21 mouse cellular contexts compared by ENCODE assay signal in the genomic region with DNA sequence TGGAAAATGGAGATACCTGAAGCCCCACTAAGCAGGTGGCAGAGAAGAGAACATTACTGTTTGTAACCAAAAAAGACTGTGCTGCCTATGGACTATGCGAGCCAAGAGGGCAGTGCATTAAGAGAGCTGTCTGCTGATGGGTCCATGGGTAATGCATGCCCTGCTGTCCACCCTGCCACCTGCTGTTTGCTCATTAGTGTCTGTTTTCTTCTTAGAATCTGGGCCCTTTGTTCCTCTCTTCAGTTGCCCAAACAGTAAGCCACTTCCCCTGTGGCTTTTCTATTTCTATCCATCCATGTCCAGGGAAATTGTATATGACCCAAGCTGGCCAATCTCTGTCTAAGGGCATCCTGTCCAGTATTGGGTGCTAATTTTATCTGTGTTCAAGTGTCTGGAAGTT.
DNase-seq lines count a peak whose midpoint lies in the region; ATAC-seq and TF ChIP-seq lines count a peak whose summit lies in the region.
"Had no signal": no experiment of that assay in that cellular context is flagged by ENCODE, and none has a peak within 500 bp of the region (broad histone marks: within the 10 kb centered on the region; RNA-seq: fewer than 3 reads in every experiment).

No protein-coding gene starts in this region.

- H3K27me3 ChIP-seq in hindbrain, postnatal 0 days (ENCODE audit: insufficient read depth, low read length), result no peaks in the 10 kb centered on the region
- H3K27me3 ChIP-seq in hindbrain, embryonic 12.5 days, result no peaks in the 10 kb centered on the region
- no peaks in the 10 kb centered on the region for H3K27me3 ChIP-seq in neural tube, embryonic 15.5 days (replicated peaks)
- H3K27me3 ChIP-seq: embryonic facial prominence, embryonic 12.5 days; embryonic facial prominence, embryonic 15.5 days; heart, embryonic 13.5 days; hindbrain, embryonic 15.5 days had no signal

- H3K9me3 ChIP-seq in hindbrain, postnatal 0 days (ENCODE audit: low read length), result no peaks in the 10 kb centered on the region
- no peaks in the 10 kb centered on the region for H3K9me3 ChIP-seq in hindbrain, embryonic 12.5 days (replicated peaks)
- H3K9me3 ChIP-seq in neural tube, embryonic 15.5 days (replicated peaks), result no peaks in the 10 kb centered on the region
- H3K9me3 ChIP-seq: embryonic facial prominence, embryonic 12.5 days; embryonic facial prominence, embryonic 15.5 days; heart, embryonic 13.5 days; hindbrain, embryonic 15.5 days had no signal

- no peaks in the 10 kb centered on the region for H3K36me3 ChIP-seq in hindbrain, postnatal 0 days (ENCODE audit: insufficient read depth, low read length)
- no peaks in the 10 kb centered on the region for H3K36me3 ChIP-seq in hindbrain, embryonic 12.5 days
- no peaks in the 10 kb centered on the region for H3K36me3 ChIP-seq in neural tube, embryonic 15.5 days
- H3K36me3 ChIP-seq: embryonic facial prominence, embryonic 12.5 days; embryonic facial prominence, embryonic 15.5 days; heart, embryonic 13.5 days; hindbrain, embryonic 15.5 days had no signal

- 61% methylated on average over 1 of the region's 1 CpGs for WGBS in hindbrain, postnatal 0 days
- WGBS in hindbrain, embryonic 12.5 days, result 58% methylated on average over 1 of the region's 1 CpGs
- 64% methylated on average over 1 of the region's 1 CpGs for WGBS in neural tube, embryonic 15.5 days

- DNase-seq in hindbrain, postnatal 0 days (ENCODE audit: low spot score), result peak; percentile 41
- peak; percentile 9 for DNase-seq in neural tube, embryonic 10.5 days (ENCODE audit: extremely low spot score, low spot score)
- peak; percentile 72 for DNase-seq in retina, postnatal 1 day
- DNase-seq in liver, result no peak
- DNase-seq: adrenal gland, postnatal 25 days; cerebellum, adult 9-10 months; forebrain, postnatal 0 days; gastrocnemius, adult 2 months; gastrocnemius, postnatal 14 days; heart, adult 18-20 months; heart, postnatal 14 days; heart, postnatal 4 days had no signal

- ATAC-seq in hindbrain, postnatal 0 days, result no peak
- no peak for ATAC-seq in hindbrain, embryonic 12.5 days (ENCODE audit: low FRiP score)
- no peak for ATAC-seq in neural tube, embryonic 15.5 days (ENCODE audit: low FRiP score)
- ATAC-seq: activated CD4-positive, CD25-positive, alpha-beta regulatory T cell, adult 4 months; CD4-positive, CD25-positive, alpha-beta regulatory T cell, adult 4 months; forebrain, embryonic 14.5 days; forebrain, postnatal 0 days had no signal

- no peaks in the 10 kb centered on the region for H3K4me1 ChIP-seq in hindbrain, postnatal 0 days (ENCODE audit: insufficient read depth, low read length)
- H3K4me1 ChIP-seq in hindbrain, embryonic 12.5 days, result no peaks in the 10 kb centered on the region
- H3K4me1 ChIP-seq in neural tube, embryonic 15.5 days, result no peaks in the 10 kb centered on the region
- H3K4me1 ChIP-seq: embryonic facial prominence, embryonic 12.5 days; embryonic facial prominence, embryonic 15.5 days; heart, embryonic 13.5 days; hindbrain, embryonic 15.5 days had no signal

- no peak for TF ChIP-seq CTCF in hindbrain, postnatal 0 days (IDR thresholded peaks at IDR 0.05; ENCODE audit: low read depth)

- H3K9ac ChIP-seq in hindbrain, postnatal 0 days (replicated peaks; ENCODE audit: low read length), result no peak overlapping the region
- no peak overlapping the region for H3K9ac ChIP-seq in hindbrain, embryonic 12.5 days
- H3K9ac ChIP-seq in neural tube, embryonic 15.5 days (replicated peaks), result no peak overlapping the region
- H3K9ac ChIP-seq: embryonic facial prominence, embryonic 12.5 days; embryonic facial prominence, embryonic 15.5 days; forebrain, postnatal 0 days; heart, embryonic 13.5 days; hindbrain, embryonic 15.5 days had no signal

- H3K4me3 ChIP-seq in hindbrain, postnatal 0 days (ENCODE audit: low read length), result no peak overlapping the region
- no peak overlapping the region for H3K4me3 ChIP-seq in hindbrain, embryonic 12.5 days
- H3K4me3 ChIP-seq in neural tube, embryonic 15.5 days (replicated peaks), result no peak overlapping the region
- H3K4me3 ChIP-seq: embryonic facial prominence, embryonic 12.5 days; embryonic facial prominence, embryonic 15.5 days; gastrocnemius, adult 2 months; heart, embryonic 13.5 days; hindbrain, embryonic 15.5 days had no signal

- H3K27ac ChIP-seq in hindbrain, postnatal 0 days, result no peak overlapping the region
- no peak overlapping the region for H3K27ac ChIP-seq in hindbrain, embryonic 12.5 days
- H3K27ac ChIP-seq in neural tube, embryonic 15.5 days (replicated peaks), result no peak overlapping the region
- H3K27ac ChIP-seq: embryonic facial prominence, embryonic 12.5 days; embryonic facial prominence, embryonic 15.5 days; gastrocnemius, adult 2 months; heart, embryonic 13.5 days; hindbrain, embryonic 15.5 days had no signal

- no peak overlapping the region for H3K4me2 ChIP-seq in hindbrain, postnatal 0 days (ENCODE audit: low read depth, low read length)
- H3K4me2 ChIP-seq in hindbrain, embryonic 12.5 days (replicated peaks), result no peak overlapping the region
- no peak overlapping the region for H3K4me2 ChIP-seq in neural tube, embryonic 15.5 days
- H3K4me2 ChIP-seq: embryonic facial prominence, embryonic 12.5 days; embryonic facial prominence, embryonic 15.5 days; heart, embryonic 13.5 days; hindbrain, embryonic 15.5 days had no signal
